Mouse (Mus musculus): Measurements from ENCODE around the gene Prkcq. TPM values are rescaled to one million over a fixed set of nuclear protein-coding genes. Genes with fewer than 3 reads are reported as not detected.
"Not testable (repeated sequence)": the region's sequence is repeated elsewhere in the genome, so short reads cannot be mapped to it uniquely, and the experiment has no call there.

Prkcq gene
- polyA plus RNA-seq, 1 experiment: 5.1 TPM

DNA sequence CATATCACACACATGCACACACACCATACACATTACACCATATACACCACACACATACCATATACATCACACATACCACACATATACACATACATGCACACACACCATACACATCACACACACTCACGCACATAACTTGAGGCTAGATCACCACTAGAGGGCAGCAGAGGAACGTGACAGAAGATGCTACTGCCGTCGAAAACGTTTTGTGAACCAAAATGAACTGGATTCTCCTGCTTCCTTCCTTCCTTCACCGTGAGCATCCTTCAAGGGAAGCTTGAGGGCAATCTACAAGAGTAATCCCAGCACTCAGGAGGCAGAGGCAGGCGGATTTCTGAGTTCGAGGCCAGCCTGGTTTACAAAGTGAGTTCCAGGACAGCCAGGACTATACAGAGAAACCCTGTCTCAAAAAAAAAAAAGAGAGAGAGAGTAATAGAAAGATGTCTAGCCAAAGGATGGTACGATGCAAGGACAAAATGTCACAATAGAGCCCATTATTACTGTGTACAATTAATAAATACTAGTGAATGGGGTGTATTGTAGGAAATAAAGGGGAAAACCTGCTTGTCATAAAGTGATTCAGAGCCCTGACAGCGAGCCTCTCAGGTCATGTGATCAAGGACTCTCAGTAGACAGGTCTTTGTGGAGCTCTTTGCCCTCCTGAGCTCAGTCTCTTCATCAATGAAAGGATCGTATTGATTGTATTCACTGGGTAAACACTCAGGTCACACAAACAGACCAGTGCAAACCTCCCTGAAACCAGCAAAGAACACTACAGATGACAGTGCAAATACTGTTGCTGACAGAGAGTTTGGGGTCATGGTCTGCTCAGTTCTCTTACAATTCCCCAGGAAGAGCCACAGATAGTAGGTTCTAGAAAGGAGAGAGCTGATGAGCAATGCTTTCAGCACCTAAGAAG lies 159.9 kb downstream of the Prkcq start:
- 26% methylated on average over 11 of the region's 11 CpGs for WGBS
- Histone ChIP-seq H3K27ac (ENCODE audit: insufficient read depth, low read depth, low read length) (no peak overlapping the region), H3K27me3 (replicated peaks; ENCODE audit: control insufficient read depth, insufficient read depth, low read length) (no peaks in the 10 kb centered on the region), H3K36me3 (ENCODE audit: control insufficient read depth, insufficient read depth, low read length) (no peaks in the 10 kb centered on the region), H3K4me1 (ENCODE audit: control insufficient read depth, insufficient read depth, low read length) (peaks cover 10% of the 10 kb centered on the region), H3K4me3 (ENCODE audit: insufficient read depth, low read depth, low read length) (no peak overlapping the region)
- peak; percentile 99 for TF ChIP-seq CTCF (conservative IDR thresholded peaks at IDR 0.05; ENCODE audit: insufficient read depth, insufficient read length, low read depth, low read length)
- TF ChIP-seq POLR2A (IDR thresholded peaks at IDR 0.05; ENCODE audit: low read depth, low read length): no peak
- DNase-seq: peak; percentile 76

DNA sequence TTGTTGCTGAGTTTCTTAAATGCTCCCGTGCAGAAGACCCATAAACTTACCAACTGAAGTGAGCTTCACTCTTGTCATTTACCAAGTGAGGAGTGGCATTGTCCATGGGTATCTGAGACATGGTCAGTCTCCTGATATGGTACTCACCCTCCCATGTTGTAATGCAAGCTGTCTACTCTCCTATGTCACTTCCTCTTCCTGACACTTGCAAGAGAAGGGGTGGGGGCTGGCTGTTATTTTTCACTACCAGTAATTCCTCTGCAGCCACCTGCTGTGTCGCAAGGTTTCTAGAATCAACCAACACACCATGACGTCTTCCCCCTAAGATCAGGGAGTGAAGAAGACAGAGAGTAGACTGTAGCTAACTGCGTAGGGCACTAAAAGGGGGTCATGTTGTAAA lies 160.6 kb downstream of the Prkcq start:
- H3K4me1 ChIP-seq (ENCODE audit: control insufficient read depth, insufficient read depth, low read length): peaks cover 6% of the 10 kb centered on the region
- TF ChIP-seq POLR2A (IDR thresholded peaks at IDR 0.05; ENCODE audit: low read depth, low read length): no peak
- no peak for TF ChIP-seq CTCF (conservative IDR thresholded peaks at IDR 0.05; ENCODE audit: insufficient read depth, insufficient read length, low read depth, low read length)
- WGBS: 82% methylated on average over 4 of the region's 4 CpGs
- H3K4me3 ChIP-seq (ENCODE audit: insufficient read depth, low read depth, low read length): no peak overlapping the region
- H3K27ac ChIP-seq (ENCODE audit: insufficient read depth, low read depth, low read length): no peak overlapping the region
- no peaks in the 10 kb centered on the region for H3K27me3 ChIP-seq (replicated peaks; ENCODE audit: control insufficient read depth, insufficient read depth, low read length)
- DNase-seq: no peak
- no peaks in the 10 kb centered on the region for H3K36me3 ChIP-seq (ENCODE audit: control insufficient read depth, insufficient read depth, low read length)

DNA sequence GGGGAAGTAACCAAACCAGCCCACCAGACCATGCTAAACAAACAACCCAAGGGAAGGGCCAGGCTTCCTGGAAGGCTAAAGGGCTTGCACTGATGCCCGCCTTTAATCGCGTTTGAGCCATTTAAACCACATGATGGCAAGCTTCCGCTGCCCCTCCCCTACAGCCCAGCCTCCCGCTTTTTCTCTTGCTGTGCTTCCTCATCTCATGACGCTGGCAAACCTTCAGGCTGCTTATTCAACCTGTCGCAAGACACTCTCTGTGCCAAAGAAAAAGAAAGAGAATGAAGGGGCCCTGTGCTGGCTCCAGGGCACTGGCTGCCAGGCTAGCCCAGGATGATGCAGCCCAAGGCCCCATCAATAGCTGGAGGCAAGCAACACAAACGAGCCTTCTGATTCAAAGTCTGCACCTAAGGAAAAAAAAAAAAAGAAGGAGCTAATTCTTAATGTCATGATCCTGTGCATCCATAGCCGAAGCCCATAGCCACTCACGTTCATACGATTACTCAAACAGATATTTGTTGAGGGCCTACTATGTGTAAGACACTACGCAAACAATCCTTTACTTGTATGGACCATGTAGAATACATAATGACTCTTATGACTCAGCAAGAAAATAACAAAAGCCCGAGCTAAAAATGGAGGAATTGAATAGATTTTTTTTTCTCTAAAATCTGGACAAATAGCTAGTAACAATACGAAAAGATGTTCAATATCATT lies 161.6 kb downstream of the Prkcq start:
- H3K27me3 ChIP-seq (replicated peaks; ENCODE audit: control insufficient read depth, insufficient read depth, low read length): no peaks in the 10 kb centered on the region
- peak; percentile 44 for DNase-seq
- H3K36me3 ChIP-seq (ENCODE audit: control insufficient read depth, insufficient read depth, low read length): no peaks in the 10 kb centered on the region
- H3K4me1 ChIP-seq (ENCODE audit: control insufficient read depth, insufficient read depth, low read length): 0 out of 2 replicates have a peak, but pooled peaks cover 3% of the 10 kb centered on the region
- WGBS: 51% methylated on average over 14 of the region's 14 CpGs
- TF ChIP-seq POLR2A (IDR thresholded peaks at IDR 0.05; ENCODE audit: low read depth, low read length) (no peak), CTCF (conservative IDR thresholded peaks at IDR 0.05; ENCODE audit: insufficient read depth, insufficient read length, low read depth, low read length) (no peak)
- no peak overlapping the region for H3K27ac ChIP-seq (ENCODE audit: insufficient read depth, low read depth, low read length)
- no peak overlapping the region for H3K4me3 ChIP-seq (ENCODE audit: insufficient read depth, low read depth, low read length)

DNA sequence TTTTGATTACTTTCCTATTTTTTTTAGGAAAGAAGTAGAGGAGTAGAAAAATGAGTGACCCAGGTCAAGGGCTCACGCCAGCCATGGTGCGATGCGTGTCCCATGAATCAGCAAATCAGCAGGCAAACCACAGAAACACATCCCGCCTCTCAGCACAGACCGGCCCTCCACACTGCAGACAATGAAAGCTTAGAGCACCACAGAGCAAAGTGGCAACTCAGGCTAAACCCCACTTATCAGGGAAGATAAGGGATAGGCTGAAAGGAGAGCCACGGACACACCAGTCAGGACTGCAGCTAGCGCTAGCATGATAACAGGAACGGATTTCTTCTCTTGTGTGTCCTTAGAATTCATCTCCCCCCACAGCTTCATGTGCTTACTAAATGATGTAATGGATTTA lies 164.4 kb downstream of the Prkcq start:
- no peak overlapping the region for H3K4me3 ChIP-seq (ENCODE audit: insufficient read depth, low read depth, low read length)
- H3K4me1 ChIP-seq (ENCODE audit: control insufficient read depth, insufficient read depth, low read length): no peaks in the 10 kb centered on the region; the same call in 1 of the 2 replicates
- 85% methylated on average over 8 of the region's 8 CpGs for WGBS
- H3K36me3 ChIP-seq (ENCODE audit: control insufficient read depth, insufficient read depth, low read length): no peaks in the 10 kb centered on the region
- no peak for DNase-seq
- H3K27ac ChIP-seq (ENCODE audit: insufficient read depth, low read depth, low read length): no peak overlapping the region
- no peaks in the 10 kb centered on the region for H3K27me3 ChIP-seq (replicated peaks; ENCODE audit: control insufficient read depth, insufficient read depth, low read length)
- TF ChIP-seq CTCF (conservative IDR thresholded peaks at IDR 0.05; ENCODE audit: insufficient read depth, insufficient read length, low read depth, low read length) (no peak), POLR2A (IDR thresholded peaks at IDR 0.05; ENCODE audit: low read depth, low read length) (no peak)

DNA sequence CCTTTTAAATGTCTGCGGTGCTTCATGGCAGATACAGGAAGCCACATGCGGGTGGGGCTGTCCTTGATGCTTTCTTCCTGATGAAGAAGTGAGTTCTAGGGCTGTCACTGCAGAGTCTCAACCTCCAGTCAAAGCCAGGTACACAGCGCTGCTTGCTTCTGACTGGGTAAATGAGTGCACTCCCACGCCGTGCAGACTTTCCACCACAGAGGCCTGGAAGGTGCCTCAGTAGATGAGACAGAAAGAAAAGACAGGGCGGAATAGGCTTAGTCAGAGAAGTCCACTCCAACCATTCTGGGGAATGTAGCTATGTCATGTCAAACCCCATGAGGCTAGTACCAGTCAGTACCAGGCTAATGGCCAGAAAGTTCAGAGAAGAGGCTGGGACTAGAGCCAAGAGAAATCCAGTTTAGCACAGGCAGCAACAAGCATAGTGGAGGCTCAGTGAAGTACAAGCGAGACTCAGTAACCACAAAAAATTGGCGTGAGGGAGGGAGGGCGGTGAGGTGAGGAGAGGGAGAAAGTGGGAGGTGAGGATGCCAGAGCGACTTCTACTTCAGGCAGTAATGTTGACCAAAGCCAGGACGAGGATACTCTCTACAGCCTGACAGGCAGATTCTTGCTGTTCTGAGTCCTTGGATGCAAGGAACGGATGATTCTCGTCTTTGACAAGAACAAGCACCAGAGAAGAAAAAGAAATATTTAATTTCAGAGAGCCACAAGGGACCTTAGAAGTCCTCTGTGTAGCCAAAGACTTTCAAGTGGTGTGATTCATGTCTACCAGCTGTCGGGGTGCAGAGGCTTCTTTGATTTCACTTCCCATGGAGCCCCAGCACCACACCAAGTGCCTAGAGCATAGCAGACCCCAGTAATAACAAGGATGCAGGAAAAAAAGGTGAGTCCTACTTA lies 167.3 kb downstream of the Prkcq start:
- H3K27ac ChIP-seq (ENCODE audit: insufficient read depth, low read depth, low read length): no peak overlapping the region
- no peaks in the 10 kb centered on the region for H3K27me3 ChIP-seq (replicated peaks; ENCODE audit: control insufficient read depth, insufficient read depth, low read length)
- 48% methylated on average over 14 of the region's 14 CpGs for WGBS
- H3K36me3 ChIP-seq (ENCODE audit: control insufficient read depth, insufficient read depth, low read length): no peaks in the 10 kb centered on the region
- DNase-seq: peak; percentile 79
- no peak overlapping the region for H3K4me3 ChIP-seq (ENCODE audit: insufficient read depth, low read depth, low read length)
- no peak; the same call in 1 of the 2 replicates for TF ChIP-seq CTCF (conservative IDR thresholded peaks at IDR 0.05; ENCODE audit: insufficient read depth, insufficient read length, low read depth, low read length)
- no peak for TF ChIP-seq POLR2A (IDR thresholded peaks at IDR 0.05; ENCODE audit: low read depth, low read length)
- no peaks in the 10 kb centered on the region; the same call in 1 of the 2 replicates for H3K4me1 ChIP-seq (ENCODE audit: control insufficient read depth, insufficient read depth, low read length)

DNA sequence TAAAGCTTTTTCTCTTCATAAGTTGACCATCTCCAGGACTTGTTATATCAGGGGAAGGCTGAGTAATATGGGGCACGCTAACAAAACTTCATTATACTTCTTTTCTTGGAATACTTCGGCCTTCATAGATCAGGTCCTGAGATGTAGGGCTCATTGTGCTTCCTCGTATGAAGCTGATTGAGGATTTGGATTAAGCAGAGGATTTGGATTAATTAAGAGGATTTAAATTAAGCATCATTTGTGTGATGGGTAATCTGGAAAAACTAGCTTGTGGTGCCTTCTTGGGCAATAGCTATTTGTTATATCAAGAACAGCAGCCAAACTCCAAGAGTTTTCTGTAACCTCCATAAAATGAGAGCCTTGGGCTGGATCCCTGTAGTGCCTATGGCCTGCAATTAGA lies 172.8 kb downstream of the Prkcq start:
- no peak for DNase-seq
- H3K4me1 ChIP-seq (ENCODE audit: control insufficient read depth, insufficient read depth, low read length): no peaks in the 10 kb centered on the region
- 93% methylated on average over 3 of the region's 3 CpGs for WGBS
- H3K27ac ChIP-seq (ENCODE audit: insufficient read depth, low read depth, low read length): no peak overlapping the region
- no peaks in the 10 kb centered on the region for H3K36me3 ChIP-seq (ENCODE audit: control insufficient read depth, insufficient read depth, low read length)
- no peak overlapping the region for H3K4me3 ChIP-seq (ENCODE audit: insufficient read depth, low read depth, low read length)
- H3K27me3 ChIP-seq (replicated peaks; ENCODE audit: control insufficient read depth, insufficient read depth, low read length): no peaks in the 10 kb centered on the region
- TF ChIP-seq CTCF (conservative IDR thresholded peaks at IDR 0.05; ENCODE audit: insufficient read depth, insufficient read length, low read depth, low read length) (no peak), POLR2A (IDR thresholded peaks at IDR 0.05; ENCODE audit: low read depth, low read length) (no peak)

DNA sequence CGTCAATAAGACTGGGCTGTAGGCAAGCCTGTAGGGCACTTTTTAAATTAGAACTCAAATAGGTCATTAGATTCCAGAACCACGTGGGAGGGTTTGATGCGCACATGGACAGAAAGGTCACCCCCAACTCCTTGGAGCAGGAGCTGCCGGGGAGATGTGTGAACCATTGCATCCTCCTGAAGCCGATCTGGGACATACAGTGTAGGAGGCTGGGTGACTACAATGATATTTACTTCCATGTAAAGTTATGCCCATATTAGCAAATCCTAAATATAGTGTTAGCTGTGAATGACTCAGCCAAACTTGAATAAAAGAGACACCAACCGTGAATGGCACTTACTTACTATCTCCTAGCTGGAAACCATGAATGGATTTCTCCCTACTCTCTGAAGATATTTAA lies 174.5 kb downstream of the Prkcq start:
- H3K36me3 ChIP-seq (ENCODE audit: control insufficient read depth, insufficient read depth, low read length); H3K27ac ChIP-seq (ENCODE audit: insufficient read depth, low read depth, low read length); DNase-seq; H3K4me3 ChIP-seq (ENCODE audit: insufficient read depth, low read depth, low read length); H3K27me3 ChIP-seq (replicated peaks; ENCODE audit: control insufficient read depth, insufficient read depth, low read length); H3K4me1 ChIP-seq (ENCODE audit: control insufficient read depth, insufficient read depth, low read length): not testable (repeated sequence)
- 84% methylated on average over 6 of the region's 6 CpGs for WGBS

Measured in kidney, adult 2 months (tissue).